Mouse (Mus musculus): ENCODE data around the gene Rsg1. TPM values are rescaled to one million over a fixed set of nuclear protein-coding genes. Genes with fewer than 3 reads are reported as not detected.

Gene Rsg1
- polyA plus RNA-seq, 1 experiment = 0.81 TPM

- TF ChIP-seq CTCF (IDR thresholded peaks at IDR 0.05; ENCODE audit: extremely low read depth, insufficient read length, insufficient replicate concordance, low read depth, low read length) (no peak), POLR2A (IDR thresholded peaks at IDR 0.05; ENCODE audit: low read depth, low read length) (no peak)
These were observed 32.9 kb upstream of the Rsg1 start for GRCm38 (mm10) chr4:141180831-141181230.

GRCm38 (mm10) chr4:141181981-141182380 is 31.8 kb upstream of the Rsg1 start:
- WGBS = 87% methylated on average over 6 of the region's 6 CpGs
- no peak for TF ChIP-seq POLR2A (IDR thresholded peaks at IDR 0.05; ENCODE audit: low read depth, low read length)
- no peak for TF ChIP-seq CTCF (IDR thresholded peaks at IDR 0.05; ENCODE audit: extremely low read depth, insufficient read length, insufficient replicate concordance, low read depth, low read length)

More at GRCm38 (mm10) chr4:141180831-141181230, 32.9 kb upstream of the Rsg1 start:
- WGBS = 64% methylated on average over 8 of the region's 8 CpGs
- Histone ChIP-seq H3K4me3 (ENCODE audit: low read depth, low read length) (no peak overlapping the region), H3K36me3 (ENCODE audit: control insufficient read depth, insufficient read depth, low read length) (peaks cover 20% of the 10 kb centered on the region), H3K4me1 (ENCODE audit: control insufficient read depth, insufficient read depth, insufficient read length, low read length) (no peaks in the 10 kb centered on the region), H3K27ac (ENCODE audit: insufficient read depth, low read depth, low read length) (no peak overlapping the region), H3K27me3 (ENCODE audit: control insufficient read depth, insufficient read depth, low read length) (no peaks in the 10 kb centered on the region)

GRCm38 (mm10) chr4:141183932-141184331 is 29.8 kb upstream of the Rsg1 start:
- no peak overlapping the region for H3K4me3 ChIP-seq (ENCODE audit: low read depth, low read length)
- H3K4me1 ChIP-seq (ENCODE audit: control insufficient read depth, insufficient read depth, insufficient read length, low read length) = no peaks in the 10 kb centered on the region
- no peaks in the 10 kb centered on the region for H3K27me3 ChIP-seq (ENCODE audit: control insufficient read depth, insufficient read depth, low read length)
- H3K36me3 ChIP-seq (ENCODE audit: control insufficient read depth, insufficient read depth, low read length) = peaks cover 19% of the 10 kb centered on the region
- H3K27ac ChIP-seq (ENCODE audit: insufficient read depth, low read depth, low read length) = no peak overlapping the region
- WGBS = 80% methylated on average over 2 of the region's 2 CpGs
- TF ChIP-seq CTCF (IDR thresholded peaks at IDR 0.05; ENCODE audit: extremely low read depth, insufficient read length, insufficient replicate concordance, low read depth, low read length) (no peak), POLR2A (IDR thresholded peaks at IDR 0.05; ENCODE audit: low read depth, low read length) (no peak)

More at GRCm38 (mm10) chr4:141181981-141182380, 31.8 kb upstream of the Rsg1 start:
- no peaks in the 10 kb centered on the region for H3K4me1 ChIP-seq (ENCODE audit: control insufficient read depth, insufficient read depth, insufficient read length, low read length)
- H3K4me3 ChIP-seq (ENCODE audit: low read depth, low read length) = no peak overlapping the region
- no peak overlapping the region for H3K27ac ChIP-seq (ENCODE audit: insufficient read depth, low read depth, low read length)
- H3K36me3 ChIP-seq (ENCODE audit: control insufficient read depth, insufficient read depth, low read length) = peaks cover 18% of the 10 kb centered on the region
- H3K27me3 ChIP-seq (ENCODE audit: control insufficient read depth, insufficient read depth, low read length) = no peaks in the 10 kb centered on the region

- H3K4me1 ChIP-seq (ENCODE audit: control insufficient read depth, insufficient read depth, insufficient read length, low read length) = no peaks in the 10 kb centered on the region
- TF ChIP-seq CTCF (IDR thresholded peaks at IDR 0.05; ENCODE audit: extremely low read depth, insufficient read length, insufficient replicate concordance, low read depth, low read length) (no peak), POLR2A (IDR thresholded peaks at IDR 0.05; ENCODE audit: low read depth, low read length) (no peak)
- no peaks in the 10 kb centered on the region for H3K27me3 ChIP-seq (ENCODE audit: control insufficient read depth, insufficient read depth, low read length)
- H3K27ac ChIP-seq (ENCODE audit: insufficient read depth, low read depth, low read length) = no peak overlapping the region
- peaks cover 18% of the 10 kb centered on the region for H3K36me3 ChIP-seq (ENCODE audit: control insufficient read depth, insufficient read depth, low read length)
- no peak overlapping the region for H3K4me3 ChIP-seq (ENCODE audit: low read depth, low read length)
- WGBS = 90% methylated on average over 4 of the region's 4 CpGs
These were observed 29.3 kb upstream of the Rsg1 start for GRCm38 (mm10) chr4:141184426-141184825.

- Histone ChIP-seq H3K4me1 (ENCODE audit: control insufficient read depth, insufficient read depth, insufficient read length, low read length) (no peaks in the 10 kb centered on the region), H3K4me3 (ENCODE audit: low read depth, low read length) (no peak overlapping the region), H3K27ac (ENCODE audit: insufficient read depth, low read depth, low read length) (no peak overlapping the region), H3K27me3 (ENCODE audit: control insufficient read depth, insufficient read depth, low read length) (no peaks in the 10 kb centered on the region), H3K36me3 (ENCODE audit: control insufficient read depth, insufficient read depth, low read length) (peaks cover 18% of the 10 kb centered on the region)
- WGBS = 58% methylated on average over 9 of the region's 9 CpGs
- TF ChIP-seq POLR2A (IDR thresholded peaks at IDR 0.05; ENCODE audit: low read depth, low read length) (no peak), CTCF (IDR thresholded peaks at IDR 0.05; ENCODE audit: extremely low read depth, insufficient read length, insufficient replicate concordance, low read depth, low read length) (no peak)
These were observed 26.6 kb upstream of the Rsg1 start for GRCm38 (mm10) chr4:141186923-141187836.

GRCm38 (mm10) chr4:141191294-141191693 is 22.5 kb upstream of the Rsg1 start:
- H3K27me3 ChIP-seq (ENCODE audit: control insufficient read depth, insufficient read depth, low read length) = no peaks in the 10 kb centered on the region
- peaks cover 39% of the 10 kb centered on the region for H3K36me3 ChIP-seq (ENCODE audit: control insufficient read depth, insufficient read depth, low read length)
- 94% methylated on average over 7 of the region's 7 CpGs for WGBS
- TF ChIP-seq CTCF (IDR thresholded peaks at IDR 0.05; ENCODE audit: extremely low read depth, insufficient read length, insufficient replicate concordance, low read depth, low read length) = no peak
- no peak for TF ChIP-seq POLR2A (IDR thresholded peaks at IDR 0.05; ENCODE audit: low read depth, low read length)
- no peaks in the 10 kb centered on the region for H3K4me1 ChIP-seq (ENCODE audit: control insufficient read depth, insufficient read depth, insufficient read length, low read length)
- no peak overlapping the region for H3K4me3 ChIP-seq (ENCODE audit: low read depth, low read length)
- no peak overlapping the region for H3K27ac ChIP-seq (ENCODE audit: insufficient read depth, low read depth, low read length)

GRCm38 (mm10) chr4:141194553-141194952 is 19.2 kb upstream of the Rsg1 start:
- Histone ChIP-seq H3K36me3 (ENCODE audit: control insufficient read depth, insufficient read depth, low read length) (peaks cover 49% of the 10 kb centered on the region), H3K4me1 (ENCODE audit: control insufficient read depth, insufficient read depth, insufficient read length, low read length) (peaks cover 9% of the 10 kb centered on the region; the same call in 1 of the 2 replicates), H3K4me3 (ENCODE audit: low read depth, low read length) (no peak overlapping the region), H3K27me3 (ENCODE audit: control insufficient read depth, insufficient read depth, low read length) (no peaks in the 10 kb centered on the region), H3K27ac (ENCODE audit: insufficient read depth, low read depth, low read length) (no peak overlapping the region)
- WGBS = 92% methylated on average over 6 of the region's 6 CpGs
- TF ChIP-seq CTCF (IDR thresholded peaks at IDR 0.05; ENCODE audit: extremely low read depth, insufficient read length, insufficient replicate concordance, low read depth, low read length) (no peak), POLR2A (IDR thresholded peaks at IDR 0.05; ENCODE audit: low read depth, low read length) (no peak)
